Mouse (Mus musculus): ENCODE measurements around the gene Gm3573.
"Not testable (repeated sequence)": the region's sequence is repeated elsewhere in the genome, so short reads cannot be mapped to it uniquely, and the experiment has no call there.

Gm3573 gene

GRCm38 (mm10) chr14:42190691-42191090, at the start of gene Gm3573:
TSS of gene Gm3573 (minus strand) at chr14:42190791.
- DNase-seq: not testable (repeated sequence)

DNA sequence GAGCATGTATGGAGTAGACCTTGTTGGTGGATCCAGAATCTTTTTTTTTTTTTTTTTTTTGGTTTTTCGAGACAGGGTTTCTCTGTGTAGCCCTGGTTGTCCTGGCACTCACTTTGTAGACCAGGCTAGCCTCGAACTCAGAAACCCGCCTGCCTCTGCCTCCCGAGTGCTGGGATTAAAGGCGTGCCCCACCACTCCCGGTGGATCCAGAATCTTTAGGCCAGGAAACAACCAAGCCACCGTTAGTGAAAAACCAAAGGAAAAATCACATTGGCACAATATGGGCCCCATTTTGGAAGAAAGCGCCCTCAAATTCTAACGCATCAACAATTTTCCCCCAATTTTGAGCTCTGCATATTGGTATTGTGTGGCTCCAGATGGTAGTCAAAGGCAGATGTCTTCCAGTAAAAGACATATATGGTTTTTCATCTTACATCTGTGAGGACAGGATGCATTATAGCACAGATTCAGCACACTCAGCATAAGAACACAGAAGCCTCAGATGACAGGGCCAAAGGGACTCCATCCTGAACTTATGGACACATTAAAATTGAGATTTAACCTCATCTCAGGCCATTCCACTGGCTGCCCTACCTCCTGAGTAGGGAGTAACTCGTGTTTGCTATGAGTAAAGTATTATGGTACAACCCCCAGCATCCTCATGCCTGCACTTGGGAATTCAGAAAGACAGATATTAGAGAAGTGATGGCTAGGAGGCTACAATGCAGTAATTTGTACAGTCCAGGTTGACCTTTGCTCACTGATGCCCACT, 26.4 kb upstream of the Gm3573 start:
- not testable (repeated sequence) for DNase-seq

- DNase-seq: peak; percentile 1
These were observed 6.7 kb downstream of the Gm3573 start for GRCm38 (mm10) chr14:42183936-42184335.

- not testable (repeated sequence) for DNase-seq
These were observed 28.1 kb downstream of the Gm3573 start, which contains the start of gene Gm17027 for GRCm38 (mm10) chr14:42162522-42162921. TSS of gene Gm17027 (minus strand) at chr14:42162622.

Data from cerebellum, adult 9-10 months (tissue).